Mouse (Mus musculus) testis, adult 2 months (tissue): Measurements from ENCODE around the gene Hdac10.

ENCODE experiments used
- CTCF ChIP-seq: fragments of 200-500 bp; IDR thresholded peaks from 2 replicates; pipeline ENCODE4 v1.5.1; 2012; ENCODE audit warnings: low read depth, mild to moderate bottlenecking, inconsistent platforms, low read length, moderate library complexity; ENCODE audit not compliant: control insufficient read depth, insufficient read depth, insufficient replicate concordance
- POLR2A ChIP-seq: fragments of 200-500 bp; IDR thresholded peaks from 2 replicates; pipeline ENCODE4 v1.6.1; 2012; ENCODE audit warnings: low read depth, mild to moderate bottlenecking, inconsistent platforms, low read length, moderate library complexity; ENCODE audit not compliant: control insufficient read depth

DNA sequence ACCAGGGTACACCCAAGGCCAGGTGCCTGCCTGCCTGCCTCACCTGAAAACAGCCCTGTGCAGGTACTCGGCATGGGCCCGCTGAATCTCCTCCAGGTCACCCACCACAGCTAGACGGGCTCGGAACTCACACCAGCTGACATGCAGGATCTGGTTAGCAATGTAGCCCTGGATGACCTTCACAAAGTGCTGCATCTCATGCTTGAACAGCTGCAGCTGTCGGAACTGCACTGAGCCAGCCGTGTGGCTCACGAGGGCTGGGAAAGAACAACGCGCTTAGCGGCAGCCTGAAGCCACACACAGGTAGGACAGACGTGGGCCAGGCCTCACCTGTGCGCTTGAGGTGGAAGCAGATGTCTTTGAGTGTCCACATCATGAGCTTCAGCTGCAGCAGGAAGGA, 27.7 kb downstream of the Hdac10 start:
- TF ChIP-seq POLR2A (no peak), CTCF (no peak)
